Mouse (Mus musculus) cerebellum, adult 2 months (tissue): Measurements from ENCODE around the gene Ang4.

Source experiments
- CTCF ChIP-seq: fragments of 200-500 bp; IDR thresholded peaks from 2 replicates; pipeline ENCODE4 v1.5.1; 2011; ENCODE audit warnings: low read depth, mild to moderate bottlenecking, control low read depth, low read length, moderate library complexity, borderline replicate concordance; ENCODE audit not compliant: insufficient read depth
- POLR2A ChIP-seq: fragments of 200-500 bp; IDR thresholded peaks from 2 replicates; pipeline ENCODE4 v1.6.1; 2011; ENCODE audit warnings: low read length, control low read depth, borderline replicate concordance; ENCODE audit not compliant: insufficient read depth

DNA sequence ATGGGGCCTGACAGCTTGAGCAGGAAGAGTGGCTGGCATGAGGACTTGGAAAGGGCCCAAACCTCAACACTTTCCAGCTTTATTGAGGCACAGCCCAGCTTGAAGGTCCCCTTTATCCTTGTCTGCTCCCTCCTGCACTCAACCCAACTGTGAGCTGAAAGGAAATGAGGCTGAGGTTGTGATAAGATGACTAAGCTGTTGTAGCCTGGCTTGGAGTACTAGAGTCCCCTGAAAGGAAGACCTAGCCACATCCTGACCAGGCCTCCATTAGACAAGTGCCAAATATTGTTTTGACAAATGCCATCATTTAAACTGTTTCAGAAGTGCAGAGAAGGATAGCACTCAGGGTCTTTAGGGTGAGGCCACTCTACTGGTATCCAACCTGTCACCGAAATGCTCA is 4.4 kb upstream of the Ang4 start:
- TF ChIP-seq CTCF (no peak), POLR2A (no peak)
